Mouse (Mus musculus) ES-E14 (cell line): ENCODE measurements around the gene Lsm6.

ENCODE experiments used
- CHD2 ChIP-seq: IDR thresholded peaks from 2 replicates; pipeline ENCODE4 v1.6.1; 2014; ENCODE audit warnings: mild to moderate bottlenecking, low read depth, low read length, inconsistent platforms
- HCFC1 ChIP-seq: IDR thresholded peaks from 2 replicates; pipeline ENCODE4 v1.6.1; 2012; ENCODE audit warnings: low read length, inconsistent platforms, borderline replicate concordance; ENCODE audit not compliant: insufficient read depth
- MAFK ChIP-seq: IDR thresholded peaks from 2 replicates; pipeline ENCODE4 v1.6.1; 2014; ENCODE audit warnings: mild to moderate bottlenecking, low read depth, low read length, inconsistent platforms; ENCODE audit not compliant: insufficient read depth
- ZNF384 ChIP-seq: IDR thresholded peaks from 2 replicates; pipeline ENCODE4 v1.6.1; 2012; ENCODE audit warnings: low read depth, low read length, inconsistent platforms

GRCm38 (mm10) chr8:78820673-78821310 is at the start of gene Lsm6:
- TF ChIP-seq ZNF384 (no peak), MAFK (no peak), HCFC1 (peak; percentile 59; the same call in 1 of the 2 replicates), CHD2 (no peak)
